ENCODE assay signal across 16 mouse cellular contexts in genomic region chr6:71262142-71262833, GRCm38 (mm10). TPM values are rescaled to one million over a fixed set of nuclear protein-coding genes. Genes with fewer than 3 reads are reported as not detected.
DNase-seq lines count a peak whose midpoint lies in the region; ATAC-seq and TF ChIP-seq lines count a peak whose summit lies in the region.
"Had no signal": no experiment of that assay in that cellular context is flagged by ENCODE, and none has a peak within 500 bp of the region (broad histone marks: within the 10 kb centered on the region; RNA-seq: fewer than 3 reads in every experiment).

No protein-coding gene starts in this region.

- peak overlapping the region; percentile 70 for H3K4me2 ChIP-seq in heart, embryonic 13.5 days
- H3K4me2 ChIP-seq in limb, embryonic 13.5 days (replicated peaks) = no peak overlapping the region
- H3K4me2 ChIP-seq: forebrain, embryonic 12.5 days; hindbrain, embryonic 15.5 days had no signal

- DNase-seq in gastrocnemius, adult 2 months = peak; percentile 71
- no peak for DNase-seq in gastrocnemius, postnatal 36 days
- peak; percentile 29 for DNase-seq in gastrocnemius, postnatal 14 days
- no peak for DNase-seq in kidney, adult 9 months
- no peak for DNase-seq in adrenal gland, postnatal 25 days
- DNase-seq in right cerebral cortex, postnatal 10 days (ENCODE audit: low spot score in 2 of 2) = no peak
- DNase-seq: cerebellum, adult 11 months; kidney, adult 8-10 months; kidney, postnatal 4 days; midbrain, embryonic 14.5 days; right cerebral cortex, postnatal 14 days had no signal

- no peaks in the 10 kb centered on the region for H3K9me3 ChIP-seq in heart, embryonic 13.5 days
- H3K9me3 ChIP-seq in limb, embryonic 13.5 days = no peaks in the 10 kb centered on the region
- H3K9me3 ChIP-seq: forebrain, embryonic 12.5 days; hindbrain, embryonic 15.5 days had no signal

- intact Hi-C loops in gastrocnemius, adult 2 months (cut with DNase I) = no loop called here
- intact Hi-C loops in gastrocnemius, postnatal 36 days (cut with DNase I) = no loop called here
- intact Hi-C loops in gastrocnemius, postnatal 14 days (cut with DNase I; ENCODE audit: low total_unique reads) = no loop called here

- TF ChIP-seq CTCF in gastrocnemius, adult 2 months (IDR thresholded peaks at IDR 0.05) = no peak

- H3K4me1 ChIP-seq in heart, embryonic 13.5 days = peaks cover 46% of the 10 kb centered on the region
- no peaks in the 10 kb centered on the region for H3K4me1 ChIP-seq in limb, embryonic 13.5 days
- H3K4me1 ChIP-seq: forebrain, embryonic 12.5 days; hindbrain, embryonic 15.5 days had no signal

- 30% methylated on average over 8 of the region's 8 CpGs for WGBS in heart, embryonic 13.5 days
- 67% methylated on average over 8 of the region's 8 CpGs for WGBS in limb, embryonic 13.5 days

- peak overlapping the region; percentile 80 for H3K4me3 ChIP-seq in gastrocnemius, adult 2 months
- H3K4me3 ChIP-seq in heart, embryonic 13.5 days = peak overlapping the region; percentile 63
- H3K4me3 ChIP-seq in limb, embryonic 13.5 days = no peak overlapping the region
- H3K4me3 ChIP-seq: forebrain, embryonic 12.5 days; hindbrain, embryonic 15.5 days had no signal

- H3K27me3 ChIP-seq in heart, embryonic 13.5 days (replicated peaks) = no peaks in the 10 kb centered on the region
- H3K27me3 ChIP-seq in limb, embryonic 13.5 days = no peaks in the 10 kb centered on the region
- H3K27me3 ChIP-seq: forebrain, embryonic 12.5 days; hindbrain, embryonic 15.5 days had no signal

- H3K36me3 ChIP-seq in heart, embryonic 13.5 days = peaks cover 11% of the 10 kb centered on the region
- H3K36me3 ChIP-seq in limb, embryonic 13.5 days = no peaks in the 10 kb centered on the region
- H3K36me3 ChIP-seq: forebrain, embryonic 12.5 days; hindbrain, embryonic 15.5 days had no signal

- peak overlapping the region; percentile 89 for H3K9ac ChIP-seq in heart, embryonic 13.5 days
- H3K9ac ChIP-seq in limb, embryonic 13.5 days = no peak overlapping the region
- H3K9ac ChIP-seq: forebrain, embryonic 12.5 days; hindbrain, embryonic 15.5 days had no signal

- H3K27ac ChIP-seq in gastrocnemius, adult 2 months = peak overlapping the region; percentile 97
- peak overlapping the region; percentile 97 for H3K27ac ChIP-seq in heart, embryonic 13.5 days (replicated peaks)
- no peak overlapping the region for H3K27ac ChIP-seq in limb, embryonic 13.5 days
- H3K27ac ChIP-seq: forebrain, embryonic 12.5 days; hindbrain, embryonic 15.5 days; macrophage had no signal

- peak; percentile 68; the same call in 1 of the 2 replicates for ATAC-seq in heart, embryonic 13.5 days (ENCODE audit: extremely low read depth, insufficient number of reproducible peaks, low FRiP score, low TSS enrichment)
- peak; percentile 37; the same call in 1 of the 2 replicates for ATAC-seq in limb, embryonic 13.5 days (ENCODE audit: low FRiP score, low read depth)

RNA-seq across cellular contexts. Expression of gene Krcc1, which starts 9.2 kb away (rescaled TPM):
- total RNA-seq in gastrocnemius, adult 2 months (2021) = 10 to 100 TPM; 23.7 to 33.6 TPM
- 10 to 100 TPM; 22.9 to 24.8 TPM for total RNA-seq in gastrocnemius, postnatal 36 days (2021)
- 10 to 100 TPM; 23.6 to 27.9 TPM for total RNA-seq in gastrocnemius, postnatal 14 days (2021)
- 48.5 and 57.4 TPM in 2 replicates for polyA plus RNA-seq in heart, embryonic 13.5 days (2015; fragmentation: Nextera tagmentation; extraction: Ambion mirVana)
- polyA plus RNA-seq in limb, embryonic 13.5 days (2015; fragmentation: Nextera tagmentation; extraction: Ambion mirVana) = 38.7 and 41.8 TPM in 2 replicates
- 74.3 and 76.3 TPM in 2 replicates for total RNA-seq in adrenal gland, postnatal 25 days (2021)

RNA-seq across cellular contexts. Expression of gene Smyd1, which starts 59.7 kb away (rescaled TPM):
- 100 to 1,000 TPM; 370 to 385 TPM for total RNA-seq in gastrocnemius, adult 2 months (2021)
- total RNA-seq in gastrocnemius, postnatal 36 days (2021) = 100 to 1,000 TPM; 336 to 365 TPM
- total RNA-seq in gastrocnemius, postnatal 14 days (2021) = 100 to 1,000 TPM; 228 to 241 TPM
- polyA plus RNA-seq in heart, embryonic 13.5 days (2015; fragmentation: Nextera tagmentation; extraction: Ambion mirVana) = 90.5 and 93.4 TPM in 2 replicates
- 8.7 and 11.7 TPM in 2 replicates for polyA plus RNA-seq in limb, embryonic 13.5 days (2015; fragmentation: Nextera tagmentation; extraction: Ambion mirVana)
- 0.30 TPM in 1 of 2 replicates, not detected in the other for total RNA-seq in adrenal gland, postnatal 25 days (2021)
- polyA plus RNA-seq: macrophage had no signal

Comparison
In these comparisons a context has a peak if more than half of its experiments do, and no peak if none do; other contexts are left out.
1. DNase-seq: peak in gastrocnemius, adult 2 months (single experiment) and gastrocnemius, postnatal 14 days (single experiment); none in gastrocnemius, postnatal 36 days (0 of 2), kidney, adult 9 months (single experiment), adrenal gland, postnatal 25 days (single experiment) and right cerebral cortex, postnatal 10 days (0 of 2).
2. RNA of gene Smyd1, which starts 59.7 kb away (total RNA-seq): 370 to 385 TPM in gastrocnemius, adult 2 months, 336 to 365 TPM in gastrocnemius, postnatal 36 days and 228 to 241 TPM in gastrocnemius, postnatal 14 days; 0.30 TPM in adrenal gland, postnatal 25 days; every median in the first group is over 100 times any median in the second.